In the genomic region with DNA sequence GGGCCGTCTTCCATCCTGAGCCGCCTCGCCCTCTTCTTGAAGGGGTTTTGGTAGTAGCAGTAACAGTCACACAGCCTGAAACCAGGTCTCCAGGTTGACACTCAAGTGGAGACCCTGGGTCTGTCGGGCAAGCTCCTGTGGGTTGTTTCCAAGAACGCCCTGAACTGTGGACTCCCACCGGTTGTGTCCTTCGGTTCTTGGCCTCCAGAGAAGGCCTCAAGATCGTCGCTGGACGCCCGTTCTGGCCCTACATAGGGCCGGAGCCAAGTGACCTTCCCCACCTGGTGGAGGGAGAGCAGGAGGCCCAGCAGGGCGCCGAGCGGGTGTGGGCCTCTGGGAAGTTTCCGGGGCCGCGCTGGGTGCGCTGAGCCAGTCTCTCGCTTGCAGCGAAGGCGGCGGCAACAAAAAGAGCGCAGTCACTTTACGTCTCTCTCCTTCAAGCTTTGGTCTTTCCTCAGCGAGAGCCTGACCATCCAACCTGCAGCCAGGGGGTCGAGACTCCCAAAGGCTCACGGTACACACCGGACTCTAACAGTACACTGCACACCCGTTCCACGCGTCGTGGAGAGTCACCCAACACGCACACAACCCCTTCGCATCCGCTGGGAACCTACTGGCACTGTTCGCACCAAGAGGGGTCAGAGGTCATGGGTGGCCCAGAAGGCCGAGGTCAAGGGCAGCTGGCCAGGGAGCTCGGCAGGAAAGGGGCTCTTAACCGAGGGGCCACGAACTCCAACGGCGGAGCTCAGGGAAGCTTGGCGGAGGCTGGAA, we compare ENCODE assay signal across 7 mouse cellular contexts. TPM values are rescaled to one million over a fixed set of nuclear protein-coding genes. Genes with fewer than 3 reads are reported as not detected.
DNase-seq lines count a peak whose midpoint lies in the region; ATAC-seq and TF ChIP-seq lines count a peak whose summit lies in the region.

No protein-coding gene starts in this region.

- ATAC-seq in G1E (ENCODE audit: extremely low read depth, insufficient number of reproducible peaks, low FRiP score, poor library complexity, severe bottlenecking) = no peak
- no peak for ATAC-seq in liver, embryonic 16.5 days (ENCODE audit: low read depth)
- no peak for ATAC-seq in megakaryocyte progenitor cell, adult 5-6 weeks (replicated peaks; ENCODE audit: poor library complexity)

- no peaks in the 10 kb centered on the region for H3K27me3 ChIP-seq in G1E (ENCODE audit: insufficient read depth, low read length)
- peaks cover 74% of the 10 kb centered on the region for H3K27me3 ChIP-seq in liver, embryonic 16.5 days (ENCODE audit: control insufficient read depth, insufficient read depth, low read depth, low read length)

- H3K36me3 ChIP-seq in G1E (replicated peaks) = no peaks in the 10 kb centered on the region
- H3K36me3 ChIP-seq in liver, embryonic 16.5 days (ENCODE audit: control insufficient read depth, insufficient read depth) = no peaks in the 10 kb centered on the region

- H3K9ac ChIP-seq in liver, embryonic 16.5 days (ENCODE audit: low read depth, low read length) = peak overlapping the region; percentile 59

- no peak for TF ChIP-seq CTCF in G1E (IDR thresholded peaks at IDR 0.05; ENCODE audit: low read depth, low read length)

- 16% methylated on average over 44 of the region's 44 CpGs for WGBS in liver, embryonic 16.5 days (ENCODE audit: insufficient replicate concordance)

- H3K9me3 ChIP-seq in G1E (replicated peaks) = peaks cover 87% of the 10 kb centered on the region
- H3K9me3 ChIP-seq in liver, embryonic 16.5 days (replicated peaks; ENCODE audit: control insufficient read depth, low read length) = no peaks in the 10 kb centered on the region

- no peaks in the 10 kb centered on the region for H3K4me1 ChIP-seq in G1E (ENCODE audit: insufficient read depth, low read depth, low read length)
- H3K4me1 ChIP-seq in liver, embryonic 16.5 days (ENCODE audit: control insufficient read depth, low read depth, low read length) = no peaks in the 10 kb centered on the region; the same call in 1 of the 2 replicates

- no peak for DNase-seq in G1E (ENCODE audit: low spot score)
- DNase-seq in embryo, embryonic 10.5 days (ENCODE audit: low spot score) = peak; percentile 61
- peak; percentile 52 for DNase-seq in heart, postnatal 4 days
- no peak for DNase-seq in right cerebral cortex, postnatal 14 days
- no peak for DNase-seq in left cerebral cortex, adult 11 months (ENCODE audit: low spot score)

- H3K27ac ChIP-seq in liver, embryonic 16.5 days (ENCODE audit: low read length) = no peak overlapping the region; the same call in 1 of the 2 replicates

- H3K4me3 ChIP-seq in G1E (ENCODE audit: low read depth, low read length) = peak overlapping the region; percentile 34; the same call in 1 of the 2 replicates
- peak overlapping the region; percentile 63 for H3K4me3 ChIP-seq in liver, embryonic 16.5 days (ENCODE audit: low read depth, low read length)

- H3K4me2 ChIP-seq in liver, embryonic 16.5 days (ENCODE audit: low read depth, low read length) = peak overlapping the region; percentile 65

RNA-seq across cellular contexts. Expression of gene Prdm16, which starts 2.0 kb away (rescaled TPM):
- total RNA-seq in G1E (2014; fragmentation: Nextera tagmentation) (not detected in 2 replicates), G1E (2017) (under 0.01 and 0.41 TPM in 2 replicates)
- not detected in 2 replicates for polyA plus RNA-seq in G1E (2012)
- total RNA-seq in heart, postnatal 4 days (2021) = 10 to 100 TPM; 25.5 to 26.8 TPM
- polyA plus RNA-seq in liver, embryonic 16.5 days (2015; fragmentation: Nextera tagmentation; extraction: Ambion mirVana) = 2.1 TPM in 2 replicates
- total RNA-seq in megakaryocyte progenitor cell, adult 5-6 weeks (2015) = 0.79 and 2.1 TPM in 2 replicates
- total RNA-seq in megakaryocyte progenitor cell, adult 5-6 weeks (2017) = 1.6 and 6.2 TPM in 2 replicates

RNA-seq across cellular contexts. Expression of gene Actrt2, which starts 33.0 kb away (rescaled TPM):
- not detected in 2 replicates for total RNA-seq in G1E (2014; fragmentation: Nextera tagmentation)
- total RNA-seq in G1E (2017) = not detected in 2 replicates
- not detected in 2 replicates for polyA plus RNA-seq in G1E (2012)
- not detected for total RNA-seq in heart, postnatal 4 days (2021)
- not detected in 2 replicates for polyA plus RNA-seq in liver, embryonic 16.5 days (2015; fragmentation: Nextera tagmentation; extraction: Ambion mirVana)
- not detected in 2 replicates for total RNA-seq in megakaryocyte progenitor cell, adult 5-6 weeks (2015)
- total RNA-seq in megakaryocyte progenitor cell, adult 5-6 weeks (2017) = not detected in 2 replicates

Comparison
In these comparisons a context has a peak if more than half of its experiments do, and no peak if none do; other contexts are left out.
1. DNase-seq: peak in embryo, embryonic 10.5 days (single experiment) and heart, postnatal 4 days (single experiment); none in G1E (single experiment), right cerebral cortex, postnatal 14 days (single experiment) and left cerebral cortex, adult 11 months (single experiment).